Mouse (Mus musculus) adrenal gland, adult 18-20 months (tissue): Measurements from ENCODE around the gene Tmem223. TPM values are rescaled to one million over a fixed set of nuclear protein-coding genes. Genes with fewer than 3 reads are reported as not detected.
"Not testable (repeated sequence)": the region's sequence is repeated elsewhere in the genome, so short reads cannot be mapped to it uniquely, and the experiment has no call there.

Experiments used
- DNase-seq, 2 experiments: peaks; one replicate each; pipeline ENCODE4 v3.0.0; 2021 to 2022; ENCODE audit warnings: low spot score in 2 of 2
- long read RNA-seq, 2 experiments: library from polyadenylated mRNA; stranded (forward); transcript quantifications; one replicate each; pipeline ENCODE4 v2.0.0; 2021
- total RNA-seq, 2 experiments: library from RNA; stranded (reverse); gene quantifications; 1 replicate in 1 of 2; 2 replicates in 1 of 2; pipeline ENCODE4 v1.2.3; 2021

Gene Tmem223
- total RNA-seq = 100 to 1,000 TPM; 114 to 116 TPM
- long read RNA-seq, experiment 1, transcript Tmem223-201 (2 exons, 748 nt) = major isoform, 26 of 26 reads
- long read RNA-seq, experiment 1, partial matches to known transcripts = 0 of 26 reads
- long read RNA-seq, experiment 1, other reads (novel, unspliced or antisense) = 0 of 26 reads
- long read RNA-seq, experiment 2, transcript Tmem223-201 (2 exons, 748 nt) = major isoform, 133 of 140 reads
- long read RNA-seq, experiment 2, partial matches to known transcripts = 5 of 140 reads
- long read RNA-seq, experiment 2, other reads (novel, unspliced or antisense) = 2 of 140 reads

DNA sequence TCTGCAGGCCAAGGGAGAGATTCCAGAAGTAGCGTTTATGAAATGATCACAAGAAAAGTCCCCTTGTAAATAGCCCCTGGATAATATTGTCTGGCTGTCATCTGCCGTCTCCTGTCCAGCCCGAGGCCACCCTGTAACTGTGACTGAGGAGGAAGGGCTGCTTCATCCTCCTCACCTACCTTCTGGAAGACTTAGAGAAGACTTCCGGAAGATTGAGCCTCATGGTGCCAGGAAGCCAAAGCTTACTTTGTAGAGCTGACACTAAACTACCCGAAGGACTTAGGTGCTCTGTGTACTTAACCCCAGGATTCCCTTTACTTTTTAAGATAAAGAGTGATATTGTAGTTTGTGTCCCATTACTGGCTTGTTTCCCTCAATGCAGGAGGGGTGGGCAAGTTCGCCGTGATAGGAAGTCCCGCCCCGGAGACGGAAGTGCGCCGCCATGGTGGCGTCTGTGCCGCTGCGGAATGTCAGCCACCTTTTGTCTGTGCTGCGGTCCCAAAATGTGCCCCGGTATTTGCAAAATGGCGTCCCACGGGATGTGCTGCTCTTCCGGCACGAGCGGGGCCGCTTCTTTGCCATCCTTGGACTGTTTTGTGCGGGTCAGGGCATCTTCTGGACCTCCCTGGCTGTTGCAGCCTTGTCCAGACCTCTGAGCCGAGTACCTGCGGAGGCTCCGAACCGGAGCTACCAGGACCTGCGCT, at the start of gene Tmem223:
Tmem223 (plus strand) TSS at position 430 of the 704 bp plus-strand sequence.
- DNase-seq = peak; percentile 76 to 77

DNA sequence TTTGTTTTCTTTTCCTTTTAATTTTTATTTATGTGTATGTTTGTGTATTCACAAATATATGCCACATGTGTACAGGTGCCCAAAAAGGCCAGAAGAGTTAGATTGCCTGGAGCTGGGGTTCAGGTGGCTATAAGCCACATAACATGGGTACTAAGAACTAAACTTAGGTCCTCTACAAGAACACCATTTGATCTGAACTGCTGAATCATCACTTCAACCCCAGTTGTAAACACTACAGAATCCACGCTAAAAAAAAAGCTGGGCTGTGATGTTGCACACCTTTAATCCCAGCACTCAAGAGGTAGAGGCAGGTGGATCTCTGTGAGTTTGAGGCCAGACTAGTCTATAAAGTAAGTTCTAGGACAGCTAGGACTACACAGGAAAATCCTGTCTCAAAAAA, 49.4 kb upstream of the Tmem223 start:
- DNase-seq = no peak

DNA sequence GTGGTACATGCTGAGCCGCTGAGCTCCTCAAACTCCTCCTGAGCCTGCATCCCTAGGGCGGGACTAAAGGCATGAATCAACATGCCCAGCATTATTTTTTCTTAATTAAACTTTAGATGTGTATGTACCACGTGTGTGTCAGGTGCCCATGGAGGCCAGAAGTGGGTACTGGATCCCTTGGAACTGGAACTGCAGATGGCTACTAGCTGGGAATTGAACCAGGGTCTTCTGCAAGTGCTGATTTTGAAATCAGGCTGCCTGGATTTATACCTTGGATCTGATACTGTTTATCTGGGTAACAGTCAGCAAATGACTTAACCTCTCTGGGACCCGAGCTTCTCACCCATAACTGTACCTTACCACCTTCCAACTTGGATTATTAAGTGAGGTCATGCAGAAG, 48.8 kb upstream of the Tmem223 start:
- DNase-seq = no peak

DNA sequence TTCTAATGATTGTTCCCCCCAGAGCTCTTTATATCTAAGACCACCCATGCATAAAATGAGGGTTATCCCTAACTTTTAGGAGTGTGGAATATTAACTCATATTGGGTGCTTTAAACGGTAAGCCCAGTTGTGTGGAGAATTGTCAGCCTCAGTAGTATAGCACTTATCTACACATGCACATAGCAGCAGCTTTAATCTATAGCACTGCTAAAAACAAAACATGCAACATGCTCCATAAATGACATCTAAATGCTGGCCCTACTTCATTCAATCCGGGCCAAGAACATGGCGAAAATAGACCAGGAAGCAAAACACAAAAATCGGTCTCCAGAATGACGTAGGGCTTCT, 48.3 kb upstream of the Tmem223 start:
- DNase-seq = no peak

DNA sequence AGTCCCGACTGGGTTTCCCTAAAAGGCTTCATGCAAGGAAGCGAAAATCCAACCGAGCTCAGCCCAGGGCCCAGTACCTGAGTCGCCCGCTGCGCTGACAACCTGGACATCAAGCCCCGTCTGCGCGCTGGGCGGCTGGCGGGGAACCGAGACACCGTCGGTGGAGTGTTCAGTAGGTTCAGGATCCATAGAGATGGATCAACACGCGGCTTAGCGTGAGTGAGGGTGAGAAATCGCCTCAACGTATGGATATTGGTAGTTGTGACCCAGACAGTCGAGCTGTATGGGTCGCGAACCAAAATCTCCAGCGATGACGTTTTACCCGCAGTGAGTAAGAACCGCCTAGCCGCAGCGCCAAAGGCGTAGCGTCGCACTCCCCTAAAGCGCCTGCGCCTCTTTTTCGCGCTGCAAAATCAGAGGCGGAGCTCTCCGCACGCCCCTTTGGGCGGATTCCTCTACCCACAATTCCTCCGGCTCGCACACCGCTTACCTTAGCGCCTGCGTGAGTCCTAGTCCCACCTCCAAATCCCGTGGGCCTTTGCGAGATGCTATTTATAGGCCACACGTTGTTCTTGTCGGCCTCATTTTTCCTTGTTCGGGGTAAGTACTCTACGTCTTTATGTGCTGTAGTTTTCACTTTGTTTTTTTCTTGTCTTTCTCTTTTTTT, 47.8 kb upstream of the Tmem223 start, which contains the start of gene Slc3a2:
Slc3a2 (minus strand) TSS at position 463 of the 667 bp plus-strand sequence.
- DNase-seq = peak; percentile 86 to 88

DNA sequence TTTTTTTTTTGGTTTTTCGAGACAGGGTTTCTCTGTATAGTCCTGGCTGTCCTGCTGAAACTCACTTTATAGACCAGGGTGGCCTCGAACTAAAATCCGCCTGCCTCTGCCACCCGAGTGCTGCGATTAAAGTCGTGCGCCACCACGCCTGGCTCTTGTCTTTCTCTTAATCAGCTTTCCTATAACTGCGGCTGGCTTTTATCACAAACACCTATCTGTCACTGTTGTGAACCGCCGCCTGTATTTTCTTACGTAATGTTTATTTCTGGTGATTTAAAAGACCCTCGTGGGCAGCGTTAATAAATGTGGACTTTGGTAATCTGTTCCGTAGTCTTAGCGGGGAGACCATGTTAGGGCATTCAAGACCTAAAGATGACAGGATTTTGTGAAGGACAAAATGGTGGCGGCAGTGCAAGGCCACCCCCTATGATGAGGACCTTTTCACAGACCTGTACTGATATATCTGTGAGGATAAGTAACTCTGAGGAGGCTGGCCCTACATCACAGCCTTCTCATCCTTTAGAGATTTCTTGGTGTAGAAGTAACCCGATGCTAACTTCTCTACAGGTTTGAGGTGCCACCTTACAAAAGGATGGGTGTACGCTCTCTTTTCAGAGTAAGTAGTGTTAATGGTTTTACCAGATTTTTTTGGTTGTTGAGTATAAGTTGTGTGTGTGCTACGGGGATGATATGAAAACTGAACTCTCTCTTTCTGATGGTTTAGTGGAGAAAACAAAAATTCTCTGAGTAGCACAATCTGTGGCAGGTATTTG, 47.0 kb upstream of the Tmem223 start:
- DNase-seq = no peak

DNA sequence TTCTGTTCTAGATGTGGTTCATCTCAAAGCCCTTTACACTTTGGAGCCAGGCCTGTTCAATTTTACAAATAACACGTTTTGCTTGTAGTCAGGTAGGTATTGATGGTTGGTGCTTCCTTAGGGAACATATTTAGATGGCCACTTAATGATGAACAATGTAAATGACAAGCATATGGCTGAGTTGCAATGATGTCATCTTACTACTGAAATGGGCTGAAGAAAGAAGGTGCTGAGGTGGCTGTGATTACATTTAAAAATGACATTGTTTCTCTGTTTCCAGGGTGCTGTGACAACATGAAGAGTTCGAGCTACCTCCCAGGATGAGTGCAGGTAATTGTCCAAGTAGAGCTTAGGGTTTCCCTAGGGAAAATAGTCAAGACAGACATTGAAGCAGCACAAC, 46.4 kb upstream of the Tmem223 start:
- DNase-seq = no peak

DNA sequence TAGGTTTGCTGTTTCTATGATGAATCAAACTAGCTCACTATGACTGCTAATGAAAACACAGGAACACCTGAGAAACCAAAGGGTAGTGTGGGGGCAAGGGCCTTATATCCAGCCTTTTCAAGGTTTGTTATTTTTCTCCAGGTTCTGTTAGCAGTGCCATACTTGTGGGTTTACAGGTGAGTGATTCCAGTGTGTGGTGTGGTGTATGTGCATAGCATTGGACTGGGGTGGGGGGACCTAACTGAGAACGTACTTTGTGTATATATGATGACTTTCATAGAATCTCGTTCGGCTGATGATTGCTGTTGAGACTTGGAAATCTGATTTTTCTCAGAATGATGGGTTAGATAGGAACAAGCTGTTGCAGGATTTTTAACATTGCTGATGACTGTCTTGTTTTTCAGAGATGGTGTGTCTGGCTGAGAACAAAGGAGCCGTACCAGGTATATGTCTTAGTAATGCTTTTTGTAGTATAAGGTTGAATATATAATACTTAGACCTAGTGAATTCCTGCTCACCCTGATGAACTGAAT, 45.6 kb upstream of the Tmem223 start:
- no peak for DNase-seq

DNA sequence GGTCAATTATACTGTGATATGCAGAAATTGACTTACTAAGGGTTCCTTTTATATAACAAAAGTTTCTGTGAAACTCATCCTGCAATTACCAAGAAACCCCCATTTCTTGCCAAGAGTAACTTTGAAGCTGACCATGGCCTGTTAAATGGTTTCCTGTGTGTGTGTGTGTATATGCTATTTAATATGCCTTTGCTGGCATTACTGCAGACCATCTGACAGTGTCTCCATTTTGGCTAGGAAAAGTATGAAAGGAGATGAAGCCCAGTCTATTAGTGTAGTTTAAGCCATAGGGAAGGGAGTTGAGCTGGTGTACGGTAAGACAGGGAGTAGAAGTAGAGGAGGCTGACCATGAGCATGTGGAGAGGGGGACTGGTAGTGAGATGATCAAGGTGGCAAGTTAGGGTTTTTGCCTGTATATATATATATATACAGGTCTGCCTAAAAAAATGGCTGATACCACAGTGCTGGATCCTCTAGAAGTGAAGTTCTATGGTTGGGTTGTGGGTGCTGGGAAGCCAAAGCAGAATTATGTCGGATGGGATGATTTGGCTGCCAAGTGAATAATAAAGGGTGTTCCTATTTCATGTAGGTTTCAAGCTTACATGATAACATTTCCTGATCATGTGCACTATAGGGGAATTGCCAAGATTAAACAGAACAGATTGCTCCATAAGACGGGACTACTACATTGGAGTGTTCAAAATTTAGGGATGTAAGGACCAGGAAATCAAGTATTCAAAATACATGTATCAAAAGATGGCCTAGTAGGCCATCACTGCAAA, 44.0 kb upstream of the Tmem223 start:
- no peak for DNase-seq

DNA sequence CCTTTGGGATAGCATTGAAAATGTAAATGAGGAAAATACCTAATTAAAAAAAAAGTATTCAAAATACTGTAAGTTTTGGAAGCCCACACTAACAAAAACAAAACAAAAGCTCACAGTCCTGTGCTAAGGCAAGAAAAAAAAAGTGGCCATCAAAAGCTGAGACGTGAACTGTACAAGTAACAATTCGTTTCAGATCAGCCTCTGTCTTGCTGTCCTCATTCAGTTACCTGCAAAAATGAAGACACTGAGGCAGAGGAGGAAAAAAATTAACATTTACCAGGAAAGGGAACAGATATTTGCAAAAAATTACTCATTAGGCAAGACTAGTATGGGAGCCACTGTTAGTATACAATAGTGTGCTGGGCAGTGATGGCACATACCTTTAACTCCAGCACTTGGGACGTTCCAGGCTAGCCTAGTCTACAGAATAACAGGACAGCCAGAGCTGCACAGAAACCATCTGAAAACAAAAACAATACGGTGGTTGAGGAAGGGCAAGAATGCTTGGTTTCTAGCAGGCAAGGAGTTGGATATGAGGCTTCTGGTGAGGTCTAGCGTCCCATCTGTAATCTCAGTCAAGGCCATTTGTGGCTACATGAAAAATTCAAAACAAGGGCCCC, 43.2 kb upstream of the Tmem223 start:
- no peak for DNase-seq

DNA sequence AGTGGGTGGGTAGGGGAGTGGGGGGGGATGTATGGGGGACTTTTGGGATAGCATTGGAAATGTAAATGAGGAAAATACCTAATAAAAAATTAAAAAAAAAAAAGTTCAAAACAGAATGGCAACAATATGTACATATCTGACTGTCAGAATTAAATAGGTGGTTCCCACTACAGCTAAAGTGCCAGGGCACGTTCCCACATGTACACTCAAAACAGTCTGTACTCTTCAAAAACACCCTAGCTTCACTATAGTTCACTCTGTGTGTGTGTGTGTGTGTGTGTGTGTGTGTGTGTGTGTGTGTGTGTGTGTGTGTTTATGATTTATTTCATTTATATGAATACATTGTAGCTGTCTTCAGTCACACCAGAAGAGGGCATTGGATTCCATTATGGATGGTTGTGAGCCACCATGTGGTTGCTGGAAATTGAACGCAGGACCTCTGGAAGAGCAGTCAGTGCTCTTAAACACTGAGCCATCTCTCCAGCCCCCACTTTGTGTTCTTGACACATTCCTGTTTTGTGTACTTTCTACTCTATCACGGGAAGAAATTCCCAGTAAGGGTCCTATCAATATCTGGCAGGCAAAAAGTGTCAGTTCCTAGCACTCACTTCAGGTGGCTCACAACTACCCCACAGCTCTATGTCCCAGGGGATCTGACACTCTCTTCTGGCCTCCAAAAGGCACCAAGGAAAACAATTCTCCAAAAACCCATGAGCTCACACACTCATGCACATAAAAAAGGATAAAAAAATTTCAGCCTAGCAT, 42.3 kb upstream of the Tmem223 start:
- not testable (repeated sequence) for DNase-seq

DNA sequence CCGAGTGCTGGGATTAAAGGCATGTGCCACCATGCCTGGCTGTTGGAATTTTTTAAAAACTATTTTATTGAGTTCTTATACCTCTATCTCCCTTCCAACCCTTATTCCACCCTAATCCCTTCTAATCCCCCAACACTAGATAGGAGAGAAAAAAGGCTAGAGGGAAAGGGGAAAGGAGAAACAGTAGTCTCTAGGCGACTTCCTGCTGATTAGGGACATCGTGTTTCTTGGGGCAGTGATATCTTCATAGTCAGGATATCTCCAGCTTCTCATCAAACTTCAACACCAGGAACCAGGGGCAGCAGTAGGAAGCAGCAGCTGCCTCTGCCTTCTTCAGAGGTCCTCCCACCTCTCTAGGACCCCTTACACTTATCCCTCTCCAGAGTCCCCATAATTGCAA, 36.5 kb upstream of the Tmem223 start:
- no peak for DNase-seq

DNA sequence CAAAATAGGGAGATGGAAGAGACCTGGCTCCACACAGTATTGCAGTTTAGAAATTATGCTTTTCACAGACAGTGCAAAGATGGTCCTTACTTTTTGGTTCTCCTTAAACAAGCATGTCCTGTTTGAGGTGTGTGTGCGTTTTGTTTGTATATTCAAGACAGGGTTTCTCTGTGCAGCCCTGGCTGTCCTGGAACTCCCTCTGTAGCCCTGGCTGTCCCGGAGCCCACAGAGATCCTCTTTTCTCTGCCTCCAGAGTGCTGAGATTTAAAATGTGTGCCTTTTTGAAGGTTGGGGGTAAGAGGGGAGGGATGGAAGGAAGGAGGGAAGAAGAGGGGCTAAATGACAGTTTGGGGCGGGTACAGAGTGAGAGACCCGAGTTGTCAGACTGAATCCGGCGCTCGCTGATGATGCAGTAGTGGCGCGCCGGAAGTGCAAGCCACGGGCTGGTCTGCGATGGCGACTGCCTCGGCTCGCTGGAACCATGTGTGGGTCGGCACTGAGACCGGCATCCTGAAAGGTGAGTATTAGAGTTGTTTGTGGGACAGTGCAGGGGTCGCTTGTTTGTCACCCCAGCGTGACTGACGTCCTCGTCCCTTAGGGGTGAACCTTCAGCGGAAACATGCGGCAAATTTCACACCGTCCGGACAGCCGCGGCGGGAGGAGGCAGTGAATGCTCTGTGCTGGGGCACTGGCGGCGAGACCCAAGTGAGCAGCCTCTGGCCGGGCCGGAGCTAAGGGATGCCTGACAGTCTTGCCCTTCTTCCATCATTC, 35.2 kb upstream of the Tmem223 start, which contains the start of gene Wdr74:
Wdr74 (plus strand) TSS at position 439 of the 771 bp plus-strand sequence.
- peak; percentile 95 to 96 for DNase-seq

DNA sequence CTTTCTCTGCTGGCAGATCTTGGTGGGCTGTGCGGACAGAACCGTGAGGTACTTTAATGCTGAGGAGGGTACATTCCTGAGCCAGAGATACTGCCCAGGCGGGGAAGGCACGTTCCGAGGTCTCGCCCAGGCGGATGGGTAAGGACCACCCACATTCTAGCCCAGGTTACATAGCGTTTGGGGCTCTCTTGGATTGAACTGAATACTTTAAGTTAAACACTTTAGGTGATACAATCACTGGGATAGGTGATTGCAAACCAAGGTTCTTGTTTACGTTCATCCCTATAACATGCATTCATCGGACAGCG, 34.7 kb upstream of the Tmem223 start:
- DNase-seq = no peak

DNA sequence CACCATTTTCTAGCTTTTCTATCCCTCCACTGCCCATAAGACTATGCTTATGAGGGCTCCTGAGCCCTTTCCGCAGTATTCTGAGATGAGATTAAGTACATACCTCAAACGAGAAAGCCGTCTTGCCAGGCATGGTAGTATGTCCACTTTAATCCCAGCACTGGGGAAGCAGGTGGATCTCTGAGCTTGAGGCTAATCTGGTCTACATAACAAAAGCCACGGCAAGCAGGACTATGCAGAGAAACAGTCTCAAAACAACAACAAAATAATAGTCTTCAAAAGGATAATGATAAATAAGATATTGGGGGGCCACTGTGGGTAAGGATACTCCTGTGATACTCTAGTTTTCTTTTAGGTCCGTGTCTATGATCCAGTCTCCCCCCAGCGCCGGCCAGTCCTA, 31.9 kb upstream of the Tmem223 start:
- DNase-seq = no peak

DNA sequence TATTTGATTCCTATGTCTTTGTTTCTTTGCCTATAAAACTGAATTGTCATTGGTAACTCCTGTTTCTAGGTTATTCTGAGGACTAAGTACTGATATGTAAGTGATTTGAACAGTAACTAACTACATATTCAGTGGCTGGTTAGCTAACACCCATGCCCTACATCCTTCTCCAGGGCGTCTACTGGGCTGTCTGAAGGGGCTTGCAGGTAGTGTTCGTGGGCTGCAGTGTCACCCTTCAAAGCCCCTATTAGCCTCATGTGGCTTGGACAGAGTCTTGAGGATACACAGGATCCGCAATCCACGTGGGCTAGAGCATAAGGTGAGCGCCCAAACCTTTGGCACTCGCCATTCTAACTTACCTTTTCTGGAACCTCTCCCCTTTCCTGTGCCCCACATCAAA, 31.1 kb upstream of the Tmem223 start:
- no peak for DNase-seq

DNA sequence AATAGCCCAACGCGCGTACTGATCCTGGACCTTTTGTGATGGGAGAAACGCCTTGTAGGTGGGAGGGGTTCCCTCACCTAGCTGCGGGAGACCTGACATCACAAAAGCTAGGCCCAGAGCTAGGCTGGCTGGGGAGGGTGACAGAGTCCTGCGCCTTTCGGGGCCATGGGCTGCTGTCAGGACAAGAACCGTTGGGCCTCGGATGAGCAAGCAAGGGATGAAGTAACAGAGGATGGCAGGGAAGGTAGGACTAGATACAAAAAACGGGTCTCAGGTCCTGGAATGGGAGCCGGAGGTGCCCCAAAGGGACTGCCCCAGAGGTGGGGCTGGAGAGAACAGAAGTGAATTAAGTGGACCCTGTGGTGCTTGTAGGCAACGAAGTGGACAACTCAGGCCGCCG, 30.2 kb upstream of the Tmem223 start, which contains the start of gene 1700092M07Rik:
1700092M07Rik (plus strand) TSS at position 116 of the 400 bp plus-strand sequence.
- DNase-seq = no peak

DNA sequence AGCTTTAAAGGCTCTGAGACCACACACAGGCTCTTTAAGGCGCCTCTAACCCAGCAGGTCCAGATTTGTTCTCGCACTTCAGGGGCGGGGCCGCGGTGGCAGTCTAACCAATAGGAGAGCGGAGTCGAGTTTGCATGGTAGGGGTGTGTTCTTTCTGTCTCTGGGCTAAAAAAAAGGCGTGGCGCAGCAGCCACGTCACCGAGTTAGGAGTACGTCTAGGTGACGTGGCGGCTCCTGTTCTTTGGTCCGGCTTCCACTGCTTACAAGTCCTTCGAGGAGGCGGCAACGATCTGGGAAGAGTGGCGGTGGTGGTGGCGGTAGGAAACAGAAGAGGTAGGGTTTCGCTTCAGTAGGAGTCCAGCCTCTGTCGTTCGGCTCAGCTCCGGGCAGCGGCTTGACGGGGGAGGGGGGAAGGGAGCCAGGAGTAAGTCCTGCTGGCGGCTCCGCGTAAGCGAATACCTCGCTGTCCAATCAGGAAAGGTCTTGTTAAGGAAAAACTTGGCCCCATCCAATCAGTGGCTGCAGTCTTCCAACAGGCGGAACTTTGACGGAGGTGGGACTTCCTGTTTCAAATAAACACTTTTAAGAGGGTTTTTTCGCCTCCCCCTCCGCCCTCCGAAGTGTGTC, 29.4 kb upstream of the Tmem223 start, which contains the start of gene Stx5a:
Stx5a (plus strand) TSS at position 171 of the 627 bp plus-strand sequence.
- peak; percentile 85 to 87 for DNase-seq
